Mouse (Mus musculus): ENCODE data around the gene Map2k4.

GRCm38 (mm10) chr11:65807601-65808000, 19.5 kb upstream of the Map2k4 start:
- TF ChIP-seq CTCF (IDR thresholded peaks at IDR 0.05; ENCODE audit: borderline replicate concordance, control insufficient read depth, extremely low read depth, insufficient read depth, low read length, poor library complexity), result no peak
- no peak for TF ChIP-seq POLR2A (IDR thresholded peaks at IDR 0.05; ENCODE audit: control insufficient read depth, extremely low read depth, insufficient read depth, low read length, poor library complexity)

Measured in thymus, adult 2 months (tissue).